Mouse (Mus musculus) ovary, postnatal 14 days (tissue): ENCODE results near the gene Ctnnd2.
"Not testable (repeated sequence)": the region's sequence is repeated elsewhere in the genome, so short reads cannot be mapped to it uniquely, and the experiment has no call there.

ENCODE experiments used
- DNase-seq: peaks from one replicate; pipeline ENCODE4 v3.0.0; 2022; ENCODE audit warnings: low spot score

Gene Ctnnd2

DNA sequence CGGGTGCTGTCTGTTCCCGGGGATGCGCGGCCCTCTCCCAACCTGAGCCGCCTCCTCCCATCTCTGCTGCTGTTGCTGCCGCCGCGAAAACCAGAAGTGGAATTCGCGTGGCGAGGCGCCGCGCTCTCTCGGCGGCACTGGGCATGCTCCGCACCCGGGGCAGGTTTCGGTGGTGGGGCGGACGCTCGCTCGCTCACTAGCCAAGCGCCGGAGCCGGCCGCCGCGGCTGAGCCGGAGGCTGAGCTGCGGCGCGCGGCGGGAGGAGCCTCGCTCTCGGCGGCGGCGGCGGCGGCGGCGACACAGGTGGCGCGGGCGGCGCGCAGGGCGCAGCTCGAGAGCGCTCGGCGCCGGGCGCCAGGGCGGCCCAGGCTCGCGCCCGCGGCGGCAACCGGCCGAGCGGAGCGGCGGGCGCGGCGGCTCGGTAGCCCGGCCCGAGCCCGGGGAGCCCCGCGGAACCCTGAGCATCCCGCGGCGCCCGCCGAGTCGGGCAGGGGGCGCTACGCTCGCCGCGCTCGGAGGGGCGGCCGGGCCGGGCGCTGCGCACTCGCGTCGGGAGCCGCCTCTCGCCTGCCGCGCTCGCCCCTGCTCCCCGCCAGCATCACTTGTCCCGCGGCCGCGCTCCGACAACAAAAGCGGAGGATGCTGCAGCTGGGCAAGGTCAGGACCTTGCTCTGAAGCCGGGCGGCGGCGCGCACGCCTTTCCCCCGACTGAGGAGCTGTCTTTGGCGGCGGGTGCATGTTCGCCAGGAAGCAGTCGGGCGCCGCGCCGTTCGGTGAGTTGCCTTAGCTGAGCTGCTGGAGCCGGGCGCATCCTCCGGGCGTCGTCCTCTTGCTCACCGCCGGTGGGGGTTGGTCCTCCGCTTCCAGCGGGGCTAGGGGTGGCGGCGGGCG lies at the start of gene Ctnnd2:
Gene Ctnnd2 (plus strand): TSS at position 203 of the 891 bp plus-strand sequence.
- peak; percentile 19 for DNase-seq

GRCm38 (mm10) chr15:30130705-30131104 lies 41.7 kb upstream of the Ctnnd2 start:
- no peak for DNase-seq

- DNase-seq, result not testable (repeated sequence)
Measured at GRCm38 (mm10) chr15:30139626-30140025, 32.8 kb upstream of the Ctnnd2 start.

- DNase-seq, result no peak
Measured at GRCm38 (mm10) chr15:30145413-30145812, 27.0 kb upstream of the Ctnnd2 start.

DNA sequence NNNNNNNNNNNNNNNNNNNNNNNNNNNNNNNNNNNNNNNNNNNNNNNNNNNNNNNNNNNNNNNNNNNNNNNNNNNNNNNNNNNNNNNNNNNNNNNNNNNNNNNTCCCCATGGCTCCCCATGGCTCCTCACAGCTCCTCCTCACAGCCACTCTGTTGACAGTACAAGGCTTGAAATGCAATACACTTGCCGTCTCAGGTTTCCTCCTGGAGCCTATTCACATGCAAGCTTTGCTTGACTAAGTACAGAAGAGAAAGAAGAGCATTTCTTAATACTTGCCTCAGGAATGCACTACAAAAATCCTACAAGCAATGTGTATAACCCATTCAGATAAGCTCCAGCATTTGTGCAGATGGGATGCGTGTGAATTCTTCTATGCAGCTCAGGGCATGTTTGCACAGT lies 20.2 kb upstream of the Ctnnd2 start:
- DNase-seq, result no peak

GRCm38 (mm10) chr15:30157975-30158374 lies 14.4 kb upstream of the Ctnnd2 start:
- DNase-seq, result no peak

GRCm38 (mm10) chr15:30170031-30170430 lies 2.4 kb upstream of the Ctnnd2 start:
- DNase-seq, result no peak

DNA sequence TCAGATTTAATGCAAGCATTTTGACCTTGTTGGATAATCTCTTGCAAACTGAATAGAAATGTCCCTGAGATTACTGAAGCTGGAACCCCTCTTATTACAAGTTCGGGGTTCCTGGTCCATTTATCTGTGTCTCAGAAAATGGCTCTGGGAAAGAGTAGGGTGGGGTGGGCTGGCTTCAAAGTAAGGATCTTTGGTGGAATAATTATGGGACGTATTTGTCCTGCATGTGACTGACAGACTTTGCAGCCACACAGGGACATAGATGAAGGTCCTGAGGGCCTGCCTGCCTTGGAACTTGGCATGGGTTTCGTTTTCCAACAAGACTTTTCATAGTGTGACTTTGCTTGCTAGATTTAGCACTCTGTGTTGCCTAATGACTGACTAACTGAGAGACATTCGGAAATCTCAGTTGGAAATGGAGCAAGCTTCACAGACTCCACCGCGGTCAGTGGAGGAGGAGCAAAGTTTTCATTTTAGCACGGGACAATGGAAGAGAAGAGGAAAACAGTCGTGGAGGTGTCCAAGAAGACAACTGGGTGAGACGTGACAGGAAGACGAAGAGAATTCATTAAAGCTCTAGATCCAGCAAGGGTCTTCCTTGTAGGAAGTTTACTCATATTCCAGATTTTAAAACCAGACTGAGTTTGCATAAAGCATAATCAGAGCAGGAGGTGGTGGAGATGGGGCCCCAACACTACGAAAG lies 749 bp upstream of the Ctnnd2 start:
- no peak for DNase-seq

DNA sequence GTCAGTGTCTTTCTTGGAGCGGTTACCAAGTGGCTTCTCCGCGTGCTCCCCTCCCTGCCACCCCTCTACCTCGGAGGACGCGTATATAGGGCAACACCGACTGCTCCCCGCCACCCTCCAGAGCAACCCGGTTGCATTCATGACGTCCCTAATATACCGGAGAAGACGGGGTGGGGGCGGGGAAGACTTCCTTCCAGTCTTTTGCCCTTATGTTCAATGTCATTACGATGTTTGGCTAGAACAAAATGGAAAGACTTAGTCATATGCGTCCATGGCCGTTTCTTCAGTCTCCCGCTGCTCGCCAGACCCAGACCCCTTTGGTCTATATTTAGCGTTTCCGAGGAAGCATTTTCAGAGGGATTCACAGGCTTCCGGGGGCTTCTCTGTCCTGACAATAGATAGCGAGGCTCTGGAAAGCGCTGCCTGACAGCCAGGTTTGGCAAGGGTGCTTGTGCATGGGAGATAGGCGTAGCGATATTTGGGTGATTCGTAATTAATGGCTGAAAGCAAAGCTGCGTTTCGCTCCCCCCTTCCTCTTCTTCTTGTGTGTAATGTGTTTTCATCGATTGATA lies 1.1 kb downstream of the Ctnnd2 start:
- DNase-seq, result no peak

DNA sequence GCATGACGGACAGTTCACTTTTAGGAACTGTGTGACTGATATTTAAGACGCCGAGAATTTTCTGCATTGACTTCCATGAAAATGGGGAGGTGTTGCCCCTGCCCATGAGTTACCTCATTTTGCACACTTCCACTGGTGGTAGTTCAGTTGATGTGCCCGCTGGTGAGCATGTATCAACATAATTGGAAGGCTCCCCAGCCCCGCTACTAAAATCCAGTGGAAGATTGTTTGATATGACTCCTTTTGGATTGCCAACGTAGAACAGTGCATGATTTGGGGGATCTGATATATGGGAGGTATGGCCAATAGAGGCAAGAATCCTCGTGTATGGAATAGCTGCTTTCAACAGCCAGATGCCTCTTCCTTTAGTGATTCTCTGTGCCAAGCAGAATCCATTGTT lies 1.9 kb downstream of the Ctnnd2 start:
- DNase-seq, result no peak

- DNase-seq, result no peak
Measured at GRCm38 (mm10) chr15:30184020-30184419, 11.6 kb downstream of the Ctnnd2 start.

- no peak for DNase-seq
Measured at GRCm38 (mm10) chr15:30190872-30191271, 18.5 kb downstream of the Ctnnd2 start.

- no peak for DNase-seq
Measured at GRCm38 (mm10) chr15:30191931-30192668, 19.7 kb downstream of the Ctnnd2 start.

- DNase-seq, result no peak
Measured at GRCm38 (mm10) chr15:30198429-30198828, 26.0 kb downstream of the Ctnnd2 start.

DNA sequence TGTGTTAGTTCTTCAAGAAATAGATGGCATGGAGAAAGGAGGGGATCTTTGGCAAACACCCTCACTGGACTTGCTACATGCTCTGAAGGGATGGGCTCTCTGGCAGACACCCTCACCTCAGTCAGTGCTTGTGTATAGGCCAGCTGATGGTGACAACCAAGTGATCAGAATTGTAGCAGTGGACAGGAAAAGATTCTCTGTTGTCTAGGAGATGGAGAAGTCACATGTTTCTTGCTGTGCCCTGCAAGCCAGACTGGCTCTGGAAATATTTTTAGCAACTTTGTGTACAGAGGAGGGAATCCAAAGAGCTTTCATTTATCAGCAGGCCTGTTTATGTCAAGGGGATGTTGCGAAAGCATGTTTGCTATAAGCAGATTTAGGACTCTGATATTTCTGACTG lies 27.4 kb downstream of the Ctnnd2 start:
- DNase-seq, result no peak

GRCm38 (mm10) chr15:30201211-30201610 lies 28.8 kb downstream of the Ctnnd2 start:
- DNase-seq, result no peak

DNA sequence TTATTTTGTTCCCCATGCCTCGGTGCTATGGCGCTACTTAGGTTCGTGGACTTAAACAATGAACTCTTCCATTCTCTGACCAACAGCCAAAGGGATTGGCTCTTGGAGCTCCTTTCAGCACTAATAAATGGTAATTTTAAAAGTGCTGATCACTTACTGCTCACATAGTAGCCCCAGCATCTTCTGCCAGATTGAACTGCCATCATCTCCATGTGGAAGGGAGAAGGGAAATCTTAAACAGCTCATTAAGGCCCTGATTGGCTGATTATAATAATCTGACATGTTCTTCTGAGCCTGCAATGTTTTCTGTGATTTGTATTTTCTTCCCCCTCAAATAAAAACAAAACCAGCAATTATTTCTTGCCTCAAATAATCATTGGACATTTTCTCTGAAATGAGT lies 29.2 kb downstream of the Ctnnd2 start:
- no peak for DNase-seq

DNA sequence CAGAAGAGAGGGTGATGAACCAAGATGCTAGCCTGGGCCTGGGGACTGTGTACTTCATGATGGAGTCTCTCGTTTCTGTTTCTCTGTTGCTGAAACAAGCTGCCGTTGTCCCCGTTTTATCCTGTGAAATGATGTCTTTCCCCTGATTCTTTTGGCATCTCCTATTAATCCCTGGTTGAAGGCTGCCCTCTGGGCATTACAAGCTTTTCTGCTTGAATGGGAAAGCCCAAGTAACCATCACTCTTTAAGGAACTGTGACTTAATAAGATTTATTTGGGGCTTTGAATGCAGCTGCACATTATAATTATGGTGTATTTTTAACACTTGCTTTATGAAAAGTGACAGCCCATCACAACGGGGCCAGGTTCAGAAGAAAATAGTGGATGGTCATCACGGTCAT lies 40.4 kb downstream of the Ctnnd2 start:
- DNase-seq, result no peak

GRCm38 (mm10) chr15:30215871-30216270 lies 43.5 kb downstream of the Ctnnd2 start:
- no peak for DNase-seq

DNA sequence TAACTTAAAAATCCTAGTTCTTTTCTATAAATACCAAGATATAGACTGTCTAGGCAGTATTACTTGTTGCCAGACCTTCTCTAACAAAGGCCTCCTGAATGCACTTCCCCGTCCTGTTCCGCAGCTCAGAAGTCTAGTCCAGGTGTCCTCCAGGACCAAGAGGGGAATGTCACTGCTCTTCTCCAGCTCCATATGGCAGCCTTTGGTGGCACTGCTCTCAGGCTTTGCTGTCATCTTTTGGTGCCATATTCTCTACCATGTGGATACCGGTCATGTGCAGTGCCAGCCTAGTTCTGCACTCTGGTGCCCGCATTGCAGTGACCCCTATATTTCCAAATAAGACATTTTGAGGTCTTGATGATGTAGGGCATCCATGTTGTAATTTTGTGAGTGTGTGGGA lies 56.7 kb downstream of the Ctnnd2 start:
- no peak for DNase-seq

DNA sequence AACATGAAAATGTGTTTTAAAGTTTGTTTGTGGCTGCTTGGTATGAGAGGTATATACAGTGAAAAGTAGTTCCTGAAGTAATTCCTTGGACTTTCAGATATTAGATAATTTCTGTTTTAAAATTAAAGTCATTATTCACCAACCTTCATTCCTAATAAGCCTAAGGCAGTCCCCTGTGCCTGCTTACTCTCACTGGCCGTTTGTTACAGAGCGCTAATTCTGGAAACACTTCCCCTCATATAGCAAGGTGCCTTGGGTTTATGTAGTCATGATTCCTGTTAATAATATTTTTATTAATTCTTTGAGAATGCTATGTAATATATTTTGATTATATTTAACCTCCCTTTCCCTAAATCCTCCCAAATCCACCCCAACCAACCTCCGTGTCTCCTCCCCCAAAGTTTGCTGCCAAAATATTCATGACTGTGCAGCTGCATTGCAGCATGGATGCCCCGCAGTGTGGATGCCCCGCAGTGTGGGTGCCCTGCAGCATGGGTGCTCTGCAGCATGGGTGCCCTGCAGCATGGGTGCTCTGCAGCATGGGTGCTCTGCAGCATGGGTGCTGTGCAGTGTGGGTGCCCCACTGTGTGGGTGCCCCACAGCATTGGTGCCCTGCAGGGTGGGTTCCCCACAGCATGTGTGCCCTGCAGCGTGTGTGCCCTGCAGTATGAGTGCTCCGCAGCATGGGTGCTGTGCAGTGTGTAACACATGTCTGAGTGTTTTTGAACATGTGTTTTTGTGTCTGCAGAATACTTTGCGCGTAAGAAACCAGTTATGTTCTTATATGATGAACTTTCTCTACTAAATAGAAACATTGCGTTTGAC lies 63.0 kb downstream of the Ctnnd2 start:
- no peak for DNase-seq
